In the genomic region with DNA sequence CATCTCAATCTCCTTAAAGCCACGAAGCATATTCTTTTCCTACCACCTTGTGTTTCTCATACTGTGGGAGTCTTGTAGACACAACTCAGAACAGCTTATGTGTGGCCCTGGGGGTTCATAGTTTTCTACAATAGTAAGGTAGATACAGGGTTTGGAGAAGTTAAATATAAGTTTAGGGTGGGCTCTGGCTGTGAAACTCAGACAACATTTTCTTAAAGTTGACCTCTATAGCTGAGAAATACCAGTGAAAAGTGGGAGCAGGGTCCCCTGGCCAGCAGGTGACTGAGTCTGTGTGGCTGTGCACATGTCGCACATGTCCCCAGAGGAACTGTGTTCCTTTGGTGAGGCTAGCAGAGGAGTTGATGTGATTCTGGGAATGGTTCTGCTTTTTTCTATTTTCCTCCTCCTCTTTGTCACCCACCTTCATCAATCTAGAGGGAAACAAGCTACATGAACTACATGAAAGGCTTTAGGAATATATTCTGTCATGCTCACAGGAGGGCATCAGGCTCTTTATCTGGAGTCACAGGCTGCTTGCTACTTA, we compare ENCODE assay signal across 22 mouse cellular contexts.
DNase-seq lines count a peak whose midpoint lies in the region; ATAC-seq and TF ChIP-seq lines count a peak whose summit lies in the region.
"Had no signal": no experiment of that assay in that cellular context is flagged by ENCODE, and none has a peak within 500 bp of the region (broad histone marks: within the 10 kb centered on the region; RNA-seq: fewer than 3 reads in every experiment).

No protein-coding gene starts in this region.

- peaks cover 36% of the 10 kb centered on the region for H3K9me3 ChIP-seq in midbrain, embryonic 10.5 days (replicated peaks)
- peaks cover 10% of the 10 kb centered on the region; the same call in 1 of the 2 replicates for H3K9me3 ChIP-seq in midbrain, embryonic 16.5 days (replicated peaks; ENCODE audit: control insufficient read depth, low read length, poor library complexity, severe bottlenecking)
- peaks cover 15% of the 10 kb centered on the region for H3K9me3 ChIP-seq in embryonic facial prominence, embryonic 10.5 days

- H3K4me1 ChIP-seq in midbrain, embryonic 10.5 days, result peaks cover 22% of the 10 kb centered on the region
- no peaks in the 10 kb centered on the region for H3K4me1 ChIP-seq in midbrain, embryonic 16.5 days (ENCODE audit: control insufficient read depth, insufficient read depth, low read length)
- H3K4me1 ChIP-seq in brown adipose tissue, adult 24 weeks (ENCODE audit: control insufficient read depth, insufficient read depth, insufficient read length, low read length), result peaks cover 5% of the 10 kb centered on the region; the same call in 1 of the 2 replicates
- H3K4me1 ChIP-seq in embryonic facial prominence, embryonic 10.5 days, result peaks cover 11% of the 10 kb centered on the region
- H3K4me1 ChIP-seq: embryonic facial prominence, embryonic 13.5 days; forebrain, embryonic 12.5 days; forebrain, embryonic 15.5 days; hindbrain, embryonic 13.5 days had no signal

- H3K4me3 ChIP-seq in layer of hippocampus, adult 2 months, result no peak overlapping the region
- H3K4me3 ChIP-seq in midbrain, embryonic 10.5 days, result no peak overlapping the region
- no peak overlapping the region for H3K4me3 ChIP-seq in midbrain, embryonic 16.5 days (ENCODE audit: low read depth, low read length)
- H3K4me3 ChIP-seq in brown adipose tissue, adult 24 weeks (ENCODE audit: insufficient read depth, low read depth, low read length), result no peak overlapping the region
- no peak overlapping the region for H3K4me3 ChIP-seq in embryonic facial prominence, embryonic 10.5 days
- H3K4me3 ChIP-seq: embryonic facial prominence, embryonic 13.5 days; erythroblast, embryonic 14.5 days; forebrain, embryonic 12.5 days; forebrain, embryonic 15.5 days; gastrocnemius, adult 2 months; hindbrain, embryonic 13.5 days had no signal

- ATAC-seq in midbrain, embryonic 16.5 days, result no peak
- ATAC-seq: CD4-positive, CD25-positive, alpha-beta regulatory T cell, adult 4 months; forebrain, embryonic 15.5 days; hindbrain, embryonic 16.5 days; inflammation-experienced regulatory T-cells, adult 6 months had no signal

- no peak for TF ChIP-seq CTCF in layer of hippocampus, adult 2 months (conservative IDR thresholded peaks at IDR 0.05)

- no peak for DNase-seq in layer of hippocampus, adult 2 months (ENCODE audit: low spot score in 2 of 2)
- DNase-seq in layer of hippocampus, postnatal 25 days (ENCODE audit: extremely low spot score in 1 of 2, low spot score in 1 of 2), result no peak
- DNase-seq in midbrain, embryonic 10.5 days (ENCODE audit: low spot score), result no peak
- peak; percentile 53 for DNase-seq in brain, adult 2 months (ENCODE audit: low read depth, low spot score)
- DNase-seq in embryonic facial prominence, embryonic 10.5 days (ENCODE audit: low spot score), result no peak
- DNase-seq: adrenal gland, adult 2 months; cerebellum, adult 18-20 months; cerebellum, adult 9-10 months; gastrocnemius, adult 2 months; gastrocnemius, postnatal 14 days; heart, adult 11 months had no signal

- peaks cover 51% of the 10 kb centered on the region for H3K27me3 ChIP-seq in midbrain, embryonic 10.5 days (ENCODE audit: low read depth, poor library complexity, severe bottlenecking)
- H3K27me3 ChIP-seq in midbrain, embryonic 16.5 days (ENCODE audit: control insufficient read depth, insufficient read depth, low read depth, low read length), result no peaks in the 10 kb centered on the region
- H3K27me3 ChIP-seq in embryonic facial prominence, embryonic 10.5 days (replicated peaks; ENCODE audit: low read depth, poor library complexity, severe bottlenecking), result peaks cover 35% of the 10 kb centered on the region
- H3K27me3 ChIP-seq: embryonic facial prominence, embryonic 13.5 days; forebrain, embryonic 15.5 days; hindbrain, embryonic 13.5 days had no signal

- no peak overlapping the region for H3K4me2 ChIP-seq in midbrain, embryonic 16.5 days (ENCODE audit: low read length)
- H3K4me2 ChIP-seq: embryonic facial prominence, embryonic 13.5 days; forebrain, embryonic 12.5 days; forebrain, embryonic 15.5 days; heart, embryonic 11.5 days; hindbrain, embryonic 13.5 days had no signal

- H3K36me3 ChIP-seq in midbrain, embryonic 10.5 days, result 0 out of 2 replicates have a peak, but pooled peaks cover 2% of the 10 kb centered on the region
- no peaks in the 10 kb centered on the region for H3K36me3 ChIP-seq in midbrain, embryonic 16.5 days (ENCODE audit: control insufficient read depth, insufficient read depth, low read length)
- H3K36me3 ChIP-seq in embryonic facial prominence, embryonic 10.5 days (replicated peaks), result 0 out of 2 replicates have a peak, but pooled peaks cover 4% of the 10 kb centered on the region
- H3K36me3 ChIP-seq: embryonic facial prominence, embryonic 13.5 days; forebrain, embryonic 12.5 days; forebrain, embryonic 15.5 days; hindbrain, embryonic 13.5 days had no signal

- H3K9ac ChIP-seq in midbrain, embryonic 16.5 days (ENCODE audit: low read depth, low read length), result no peak overlapping the region
- H3K9ac ChIP-seq: embryonic facial prominence, embryonic 13.5 days; forebrain, embryonic 12.5 days; forebrain, embryonic 15.5 days; hindbrain, embryonic 13.5 days had no signal

- 85% methylated on average over 2 of the region's 2 CpGs for WGBS in midbrain, embryonic 10.5 days
- 79% methylated on average over 2 of the region's 2 CpGs for WGBS in midbrain, embryonic 16.5 days
- WGBS in embryonic facial prominence, embryonic 10.5 days, result 87% methylated on average over 2 of the region's 2 CpGs

- peak overlapping the region; percentile 73 for H3K27ac ChIP-seq in layer of hippocampus, adult 2 months
- peak overlapping the region; percentile 69 for H3K27ac ChIP-seq in midbrain, embryonic 10.5 days (replicated peaks)
- no peak overlapping the region for H3K27ac ChIP-seq in midbrain, embryonic 16.5 days (ENCODE audit: low read length)
- peak overlapping the region; percentile 99 for H3K27ac ChIP-seq in brown adipose tissue, adult 24 weeks (replicated peaks; ENCODE audit: low read depth, low read length)
- no peak overlapping the region for H3K27ac ChIP-seq in embryonic facial prominence, embryonic 10.5 days (replicated peaks)
- H3K27ac ChIP-seq: embryonic facial prominence, embryonic 13.5 days; forebrain, embryonic 12.5 days; forebrain, embryonic 15.5 days; gastrocnemius, adult 2 months; hindbrain, embryonic 13.5 days had no signal

Comparison
In these comparisons a context has a peak if more than half of its experiments do, and no peak if none do; other contexts are left out.
1. H3K27ac ChIP-seq: peak in layer of hippocampus, adult 2 months (single experiment), midbrain, embryonic 10.5 days (single experiment) and brown adipose tissue, adult 24 weeks (single experiment); none in midbrain, embryonic 16.5 days (single experiment) and embryonic facial prominence, embryonic 10.5 days (single experiment).